Mouse (Mus musculus) layer of hippocampus, postnatal 14 days (tissue): Measurements from ENCODE around the gene Sin3b. TPM values are rescaled to one million over a fixed set of nuclear protein-coding genes. Genes with fewer than 3 reads are reported as not detected.
A peak's percentile ranks its signal among the peaks of the same experiment; 100 is the strongest.
"Not testable (repeated sequence)": the region's sequence is repeated elsewhere in the genome, so short reads cannot be mapped to it uniquely, and the experiment has no call there.

Experiments used
- DNase-seq, 2 experiments: peaks; one replicate each; pipeline ENCODE4 v3.0.0; 2021 to 2022; ENCODE audit warnings: low spot score in 2 of 2, mixed read lengths in 1 of 2
- long read RNA-seq, 2 experiments: library from polyadenylated mRNA; stranded (forward); transcript quantifications; one replicate each; pipeline ENCODE4 v2.0.0; 2021
- total RNA-seq, 2 experiments: library from RNA; stranded (reverse); gene quantifications; 2 replicates each; pipeline ENCODE4 v1.2.3; 2021

Gene Sin3b
- 100 to 1,000 TPM; 158 to 162 TPM for total RNA-seq
- long read RNA-seq, experiment 1, full-length matches to known transcripts, result 37 of 59 reads
- long read RNA-seq, experiment 1, partial matches to known transcripts, result 16 of 59 reads
- long read RNA-seq, experiment 1, other reads (novel, unspliced or antisense), result 6 of 59 reads
- long read RNA-seq, experiment 2, full-length matches to known transcripts, result 55 of 72 reads
- long read RNA-seq, experiment 2, partial matches to known transcripts, result 11 of 72 reads
- long read RNA-seq, experiment 2, other reads (novel, unspliced or antisense), result 6 of 72 reads

DNA sequence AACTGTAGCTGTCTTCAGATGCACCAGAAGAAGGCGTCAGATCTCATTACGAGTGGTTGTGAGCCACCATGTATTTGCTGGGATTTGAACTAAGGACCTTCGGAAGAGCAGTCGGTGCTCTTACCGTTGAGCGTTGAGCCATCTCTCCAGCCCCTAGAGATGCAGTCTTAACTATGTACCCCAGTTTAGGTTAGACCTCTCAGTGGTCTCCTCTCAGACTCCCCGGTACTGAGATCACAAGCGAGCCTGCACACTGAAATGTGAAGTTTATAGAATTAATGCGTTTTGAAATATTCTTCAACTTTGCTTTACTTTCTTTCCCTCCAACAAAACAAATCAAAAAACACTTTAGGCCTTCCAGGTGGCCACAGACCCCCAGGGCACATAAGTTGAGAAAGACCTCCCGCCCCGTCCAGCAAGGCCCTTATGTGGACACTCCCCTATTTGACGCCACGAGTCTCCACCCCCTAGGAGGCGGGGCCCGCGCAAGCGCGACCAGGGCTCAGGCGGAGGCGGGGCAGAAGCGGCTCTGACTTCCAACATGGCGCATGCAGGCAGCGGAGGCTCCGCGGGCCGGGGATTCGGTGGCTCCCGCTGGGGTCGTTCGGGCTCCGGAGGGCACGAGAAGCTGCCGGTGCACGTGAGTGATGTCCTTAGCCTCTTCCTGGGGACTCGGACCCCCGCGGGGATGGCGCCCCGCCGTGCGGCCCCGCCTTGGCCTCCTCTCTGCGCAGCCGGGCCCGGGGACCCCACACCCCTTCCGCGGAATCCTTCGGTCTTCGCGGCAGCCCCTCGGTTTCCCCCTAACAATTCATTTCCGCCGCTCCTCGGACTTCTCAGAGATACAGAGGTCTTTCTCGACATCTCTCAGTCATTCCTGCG is at the start of gene Sin3b:
TSS of gene Sin3b (plus strand) at position 517 of the 882 bp plus-strand sequence.
- DNase-seq, result peak; percentile 90 to 94

DNA sequence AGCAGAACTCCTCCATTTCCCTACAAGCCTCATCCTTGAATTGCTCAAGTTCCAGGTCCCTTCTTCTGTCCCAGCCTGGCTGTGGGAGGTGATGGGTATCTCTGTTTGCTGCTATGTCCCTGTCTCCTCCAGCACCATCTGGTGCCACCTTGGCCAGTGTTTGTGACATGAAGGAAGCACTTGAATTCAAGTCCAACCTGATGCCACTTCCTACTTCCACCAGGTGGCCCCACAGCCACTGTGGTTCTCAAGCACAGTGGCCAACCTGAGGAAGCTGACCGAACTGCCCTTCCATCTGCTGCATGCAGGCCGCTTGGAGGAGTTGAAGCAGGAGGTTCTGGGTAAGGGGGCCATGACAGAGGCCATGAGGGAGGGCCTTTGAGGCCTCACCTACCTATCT is 48.9 kb upstream of the Sin3b start:
- no peak for DNase-seq

DNA sequence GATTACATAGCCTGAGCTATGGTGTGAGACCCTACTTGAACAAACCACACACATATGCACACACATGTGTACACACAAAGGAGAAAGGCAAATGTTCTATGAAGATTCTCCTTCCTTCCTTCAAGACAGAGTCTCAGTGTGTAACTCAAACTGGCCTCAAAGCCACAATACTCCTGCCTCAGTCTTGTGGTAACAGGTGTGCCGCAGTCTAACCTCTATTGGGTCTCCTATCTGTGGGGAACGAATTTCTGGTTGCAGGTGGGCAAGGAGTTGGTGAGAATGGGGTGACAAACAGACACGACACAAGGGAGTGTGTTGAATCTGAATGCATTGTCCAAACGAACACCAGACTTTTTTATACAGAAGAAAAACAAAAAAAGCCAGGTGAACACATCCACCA is 46.6 kb upstream of the Sin3b start:
- DNase-seq, result no peak

DNA sequence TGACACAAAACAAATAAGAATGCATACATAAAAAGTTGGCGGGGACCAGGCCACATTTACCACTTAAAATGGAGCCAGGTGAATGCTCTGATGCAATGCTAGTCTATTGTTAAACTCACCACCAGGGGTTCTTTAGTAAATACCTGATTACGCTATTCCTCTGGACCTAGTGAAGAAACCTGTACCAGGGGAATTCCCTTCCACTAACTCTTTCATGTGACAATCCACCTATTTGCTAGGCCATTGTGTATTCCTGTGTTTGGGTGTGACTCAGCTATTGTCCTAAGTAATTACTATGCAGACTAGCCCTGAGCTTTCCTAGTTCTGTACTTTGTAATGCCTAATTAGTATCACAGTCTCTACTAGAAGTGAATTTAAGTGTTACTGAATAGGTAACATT is 46.2 kb upstream of the Sin3b start:
- DNase-seq, result not testable (repeated sequence)

- DNase-seq, result no peak
Observed at GRCm38 (mm10) chr8:72677331-72677730, 45.8 kb upstream of the Sin3b start.

- DNase-seq, result peak; percentile 59 to 82
Observed at GRCm38 (mm10) chr8:72680133-72680532, 43.0 kb upstream of the Sin3b start.

GRCm38 (mm10) chr8:72682051-72682687 is 40.9 kb upstream of the Sin3b start:
- no peak for DNase-seq

DNA sequence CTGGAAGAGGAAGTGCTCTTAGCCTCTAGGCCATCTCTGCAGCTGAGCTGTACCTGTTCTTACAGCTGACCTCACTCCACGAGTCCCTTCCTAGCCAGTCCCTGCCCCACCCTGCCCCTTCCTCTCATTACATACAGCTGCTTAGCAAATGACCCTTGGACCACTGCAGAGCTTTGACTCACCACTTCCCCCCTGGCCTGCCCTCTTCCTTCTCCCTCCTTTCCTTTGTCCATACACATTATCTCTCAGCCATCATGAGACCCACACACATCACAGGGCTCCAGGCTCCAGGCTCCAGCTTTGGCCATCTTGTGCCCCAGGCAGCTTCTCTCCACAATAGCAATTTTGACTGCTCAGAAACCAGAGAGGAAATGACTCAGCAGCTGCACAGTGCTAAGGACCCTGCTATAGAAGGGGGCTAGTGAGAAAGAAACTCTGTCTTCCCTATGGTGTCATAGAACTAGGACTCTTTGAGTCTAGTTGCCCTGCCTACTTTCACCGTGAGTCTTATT is 40.0 kb upstream of the Sin3b start:
- no peak for DNase-seq

GRCm38 (mm10) chr8:72683572-72684099 is 39.4 kb upstream of the Sin3b start:
- not testable (repeated sequence) for DNase-seq

GRCm38 (mm10) chr8:72698349-72698926 is 24.6 kb upstream of the Sin3b start:
- no peak for DNase-seq

GRCm38 (mm10) chr8:72712569-72712968 is 10.5 kb upstream of the Sin3b start:
- DNase-seq, result no peak

DNA sequence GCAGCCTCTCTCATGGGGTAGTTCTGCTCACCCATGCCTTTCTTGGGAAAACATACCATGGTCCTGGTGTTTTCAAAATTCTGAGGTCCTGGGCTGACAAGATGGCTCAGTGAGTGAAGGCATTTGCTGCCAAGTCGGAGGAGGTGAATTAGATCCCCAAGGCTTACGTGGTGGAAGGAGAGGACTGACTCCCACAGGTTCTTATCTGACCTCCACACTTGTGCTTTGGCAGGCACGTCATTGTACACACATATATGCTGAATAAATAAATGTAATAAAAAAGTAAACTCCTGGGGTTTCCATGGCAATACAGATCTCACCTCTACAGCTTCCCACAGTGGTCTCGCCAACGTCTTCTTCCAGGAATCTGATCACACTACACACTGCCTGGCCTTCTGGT is 6.5 kb upstream of the Sin3b start:
- no peak for DNase-seq

DNA sequence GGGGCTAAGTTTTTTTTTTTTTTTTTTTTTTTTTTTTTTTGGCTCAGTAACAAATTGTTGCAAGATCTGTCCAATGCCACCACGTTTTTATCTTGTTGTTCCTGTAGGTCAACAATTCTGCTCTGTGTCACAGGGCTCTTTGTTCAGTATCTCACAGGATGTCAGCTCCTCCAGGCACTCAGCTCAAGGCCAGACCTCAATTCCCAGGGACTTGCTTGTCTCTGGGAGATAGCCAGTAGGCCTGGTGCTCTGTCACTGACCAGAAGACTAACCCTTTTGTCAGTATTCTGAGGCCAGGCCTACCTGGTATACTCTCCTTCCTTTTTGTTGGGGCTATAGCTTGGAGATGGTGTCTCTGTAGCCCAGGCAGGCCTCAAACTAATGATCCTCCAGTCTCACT is 2.5 kb upstream of the Sin3b start:
- DNase-seq, result no peak

GRCm38 (mm10) chr8:72723651-72724001 is 541 bp downstream of the Sin3b start:
- DNase-seq, result peak; percentile 25 to 26

GRCm38 (mm10) chr8:72728636-72729035 is 5.6 kb downstream of the Sin3b start:
- peak in 1 of 2 experiments; percentile 24 for DNase-seq

DNA sequence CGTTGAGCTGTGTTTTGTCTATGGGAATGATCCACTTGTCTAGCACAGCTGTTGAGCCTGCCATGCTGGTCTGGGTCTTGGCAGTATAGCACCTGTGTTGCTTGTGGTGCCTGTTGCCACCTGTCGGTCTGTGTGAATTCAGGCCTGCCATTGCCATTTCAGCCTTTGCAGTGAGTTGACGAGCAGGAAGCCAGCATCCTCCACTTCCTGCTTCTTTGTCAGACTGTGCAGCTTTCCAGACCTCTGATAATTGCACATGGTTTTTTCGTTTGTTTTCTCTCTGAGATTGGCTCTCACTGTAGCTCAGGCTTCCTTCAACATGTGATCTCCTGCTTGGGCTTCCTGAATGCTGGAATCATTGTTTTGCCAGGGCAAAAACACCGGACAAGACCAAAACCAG is 11.9 kb downstream of the Sin3b start:
- DNase-seq, result no peak

GRCm38 (mm10) chr8:72736868-72737267 is 13.8 kb downstream of the Sin3b start:
- no peak for DNase-seq

DNA sequence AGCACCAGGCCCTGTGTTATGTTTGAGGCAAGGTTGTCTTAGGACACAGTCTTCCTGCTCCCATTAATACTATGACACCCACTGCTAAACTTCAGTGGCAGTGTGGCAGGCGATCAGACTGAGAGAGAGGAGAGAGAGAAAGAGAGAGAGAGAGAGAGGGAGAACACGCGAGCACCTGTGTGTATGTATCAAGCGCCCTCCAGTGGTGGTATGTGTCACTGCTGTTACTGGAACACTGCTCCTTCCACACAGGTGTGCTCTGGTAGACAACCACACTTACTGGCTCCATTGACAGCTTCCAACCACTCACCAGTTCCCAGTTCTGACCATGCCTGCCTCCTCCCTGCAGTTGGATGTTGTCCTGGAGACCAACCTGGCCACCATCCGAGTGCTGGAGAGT is 23.0 kb downstream of the Sin3b start:
- DNase-seq, result peak; percentile 43 to 44

GRCm38 (mm10) chr8:72749846-72750245 is 26.8 kb downstream of the Sin3b start:
- no peak for DNase-seq

DNA sequence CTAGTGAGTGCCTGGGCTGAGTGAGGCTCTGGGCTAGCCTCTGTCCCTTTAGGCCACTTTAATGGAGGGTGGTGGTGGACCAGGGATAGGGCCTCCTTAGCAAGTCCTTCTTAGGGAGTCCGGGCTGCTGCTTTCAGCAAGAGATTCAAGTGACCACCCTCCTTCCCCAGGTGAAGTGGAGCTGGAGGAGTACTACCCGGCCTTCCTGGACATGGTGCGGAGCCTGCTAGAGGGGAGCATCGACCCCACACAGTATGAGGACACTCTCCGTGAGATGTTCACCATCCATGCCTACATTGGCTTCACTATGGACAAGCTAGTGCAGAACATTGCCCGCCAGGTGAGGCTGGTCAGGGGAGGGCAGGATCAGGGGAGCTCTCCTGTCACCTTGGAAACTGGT is 27.2 kb downstream of the Sin3b start:
- DNase-seq, result no peak

DNA sequence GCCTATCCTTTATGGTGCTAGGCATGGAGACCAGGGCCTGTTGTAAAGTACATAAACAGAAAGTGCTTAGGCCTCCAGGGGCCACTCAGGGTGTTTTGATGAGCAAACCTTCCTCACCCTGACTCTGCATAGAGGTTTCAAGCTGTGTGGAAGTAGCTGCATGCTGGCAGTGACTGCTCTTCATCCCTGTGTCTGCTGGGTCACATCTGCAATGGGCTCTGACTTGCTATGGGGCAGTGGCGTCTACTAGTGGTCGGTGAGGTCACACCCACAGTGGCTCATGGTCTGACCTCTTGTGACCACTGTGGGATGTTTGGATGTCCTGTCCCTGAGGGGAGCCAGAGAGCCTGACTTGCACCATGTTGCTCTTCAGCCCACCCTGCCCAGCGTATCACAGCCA is 28.0 kb downstream of the Sin3b start:
- no peak for DNase-seq
